Mouse (Mus musculus): ENCODE data around the gene Hps1. TPM values are rescaled to one million over a fixed set of nuclear protein-coding genes. Genes with fewer than 3 reads are reported as not detected.

The Hps1 gene
- polyA plus RNA-seq, 1 experiment from 2014 or later = 44.1 TPM

GRCm38 (mm10) chr19:42725973-42726350, 53.8 kb downstream of the Hps1 start:
- ChIA-PET CTCF (no interaction called here), POLR2A (no interaction called here)
- ATAC-seq = no peak
- H3K27me3 ChIP-seq = no peaks in the 10 kb centered on the region
- no peak for TF ChIP-seq CTCF (IDR thresholded peaks at IDR 0.05)
- no peak for DNase-seq (ENCODE audit: low read depth, low spot score)
- in situ Hi-C loops (cut with MboI; ENCODE audit: low pct_unique_long_range_greater_than_20kb) = no loop called here

- POLR2A ChIA-PET = no interaction called here
- no peak for ATAC-seq
- DNase-seq (ENCODE audit: low read depth, low spot score) = no peak
- CTCF ChIA-PET = no interaction called here
- no peak for TF ChIP-seq CTCF (IDR thresholded peaks at IDR 0.05)
- in situ Hi-C loops (cut with MboI; ENCODE audit: low pct_unique_long_range_greater_than_20kb) = no loop called here
- H3K27me3 ChIP-seq = no peaks in the 10 kb centered on the region
Observed at GRCm38 (mm10) chr19:42725056-42725972, 54.5 kb downstream of the Hps1 start.

DNA sequence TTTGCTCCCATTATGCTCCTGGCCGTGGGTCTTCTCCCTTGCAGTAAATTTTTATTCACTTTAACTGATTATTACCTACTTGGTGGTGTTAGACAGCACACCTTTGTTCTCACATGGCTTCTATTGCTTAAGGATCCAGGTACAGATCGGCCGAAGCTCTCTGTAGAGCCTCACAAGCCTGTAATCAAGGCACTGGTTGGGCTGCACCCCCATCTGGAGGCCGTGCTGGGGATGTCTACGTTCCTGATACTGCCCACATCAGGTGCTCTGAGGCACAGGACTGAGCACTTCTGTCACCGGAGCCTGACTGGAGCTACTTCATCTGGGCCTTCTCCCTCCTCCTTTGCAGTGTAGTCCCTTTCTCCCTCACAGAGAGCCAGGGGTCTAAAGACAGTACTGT, 56.5 kb downstream of the Hps1 start:
- TF ChIP-seq CTCF (IDR thresholded peaks at IDR 0.05) = no peak
- in situ Hi-C loops (cut with MboI; ENCODE audit: low pct_unique_long_range_greater_than_20kb) = no loop called here
- H3K27me3 ChIP-seq = no peaks in the 10 kb centered on the region
- ATAC-seq (no peak), DNase-seq (ENCODE audit: low read depth, low spot score) (no peak)
- POLR2A ChIA-PET = no interaction called here
- CTCF ChIA-PET = interaction anchor here (1.2 to 1.4 kb wide), 2 partner anchors 13 to 20 kb away, joined by 3 read pairs; no protein-coding TSS in a partner anchor

DNA sequence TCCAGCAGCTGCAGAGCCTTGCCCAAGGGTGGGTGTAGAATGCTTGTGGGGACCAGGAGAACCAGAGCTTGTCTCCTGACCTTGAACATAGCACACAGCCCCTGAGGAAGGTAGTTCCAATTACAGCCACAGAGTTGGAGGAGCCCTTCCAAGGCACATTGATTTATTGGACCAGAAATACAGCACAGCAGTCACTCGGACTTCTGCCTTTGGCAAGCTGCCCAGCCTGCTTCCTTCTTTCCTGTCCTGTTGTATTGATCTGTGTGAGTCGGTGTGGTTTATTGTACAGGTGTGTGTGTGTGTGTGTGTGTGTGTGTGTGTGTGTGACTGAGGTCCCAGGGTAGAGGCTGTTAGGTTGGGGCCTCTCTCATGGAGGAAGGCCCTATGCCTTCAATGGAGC, 57.3 kb downstream of the Hps1 start:
- in situ Hi-C loops (cut with MboI; ENCODE audit: low pct_unique_long_range_greater_than_20kb) = no loop called here
- TF ChIP-seq CTCF (IDR thresholded peaks at IDR 0.05) = no peak
- DNase-seq (ENCODE audit: low read depth, low spot score) (no peak), ATAC-seq (no peak)
- no peaks in the 10 kb centered on the region for H3K27me3 ChIP-seq
- ChIA-PET CTCF (interaction anchor here (1.4 kb wide), 1 partner anchor 14 kb away, joined by 3 read pairs; no protein-coding TSS in a partner anchor), POLR2A (no interaction called here)

GRCm38 (mm10) chr19:42718101-42718500, 61.7 kb downstream of the Hps1 start:
- ChIA-PET CTCF (interaction anchor here (1.3 to 1.6 kb wide), 2 partner anchors 26 to 59 kb away, joined by 5 read pairs; no protein-coding TSS in a partner anchor), POLR2A (no interaction called here)
- ATAC-seq = no peak
- DNase-seq (ENCODE audit: low read depth, low spot score) = no peak
- no peak for TF ChIP-seq CTCF (IDR thresholded peaks at IDR 0.05)
- in situ Hi-C loops (cut with MboI; ENCODE audit: low pct_unique_long_range_greater_than_20kb) = no loop called here
- no peaks in the 10 kb centered on the region for H3K27me3 ChIP-seq

DNA sequence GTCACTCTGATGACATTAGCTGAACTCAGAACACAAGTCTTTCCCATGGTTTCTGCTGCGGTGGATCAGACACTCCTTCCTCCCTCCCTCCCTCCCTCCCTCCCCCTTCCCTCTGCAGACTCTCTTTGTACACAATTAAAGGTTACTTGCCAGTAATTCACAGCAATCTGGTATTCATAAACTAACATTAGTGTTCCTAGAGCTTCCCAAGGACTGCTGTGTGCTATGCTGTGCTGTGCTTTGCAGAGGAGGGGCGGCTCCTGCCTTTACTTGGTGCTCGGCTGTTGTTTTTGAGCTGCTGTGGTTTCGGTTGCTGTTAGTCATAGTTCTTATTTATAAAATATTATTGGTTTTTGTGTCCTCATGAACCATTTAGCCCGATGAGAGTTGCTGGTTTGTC, 62.1 kb downstream of the Hps1 start:
- TF ChIP-seq CTCF (IDR thresholded peaks at IDR 0.05) = no peak
- ATAC-seq (no peak), DNase-seq (ENCODE audit: low read depth, low spot score) (no peak)
- ChIA-PET POLR2A (no interaction called here), CTCF (interaction anchor here (1.3 to 1.6 kb wide), 2 partner anchors 27 to 58 kb away, joined by 5 read pairs; no protein-coding TSS in a partner anchor)
- in situ Hi-C loops (cut with MboI; ENCODE audit: low pct_unique_long_range_greater_than_20kb) = no loop called here
- H3K27me3 ChIP-seq = no peaks in the 10 kb centered on the region

DNA sequence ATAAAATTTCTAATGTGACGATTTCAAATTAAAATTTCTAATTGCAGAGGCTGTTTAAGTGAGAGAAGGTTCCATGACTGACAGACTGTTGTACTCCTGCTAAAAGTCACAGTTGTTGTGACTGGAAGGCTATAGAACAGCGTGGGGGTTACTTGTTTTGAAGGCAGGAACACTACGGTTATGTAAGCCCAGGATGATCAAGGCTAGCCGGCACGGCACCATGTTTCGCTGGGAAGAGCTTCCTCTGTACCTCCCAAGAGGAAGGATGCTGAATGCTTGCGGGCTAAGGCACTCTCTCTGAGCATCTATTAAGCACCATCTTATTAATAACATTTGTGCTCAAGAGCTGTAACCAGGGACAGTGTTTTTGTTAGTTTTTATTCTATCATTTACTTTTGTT, 63.3 kb downstream of the Hps1 start:
- no peak for TF ChIP-seq CTCF (IDR thresholded peaks at IDR 0.05)
- no peaks in the 10 kb centered on the region for H3K27me3 ChIP-seq
- DNase-seq (ENCODE audit: low read depth, low spot score) = no peak
- ChIA-PET POLR2A (no interaction called here), CTCF (no interaction called here)
- no peak for ATAC-seq
- in situ Hi-C loops (cut with MboI; ENCODE audit: low pct_unique_long_range_greater_than_20kb) = no loop called here

GRCm38 (mm10) chr19:42713770-42714169, 66.0 kb downstream of the Hps1 start:
- ChIA-PET CTCF (no interaction called here), POLR2A (no interaction called here)
- in situ Hi-C loops (cut with MboI; ENCODE audit: low pct_unique_long_range_greater_than_20kb) = no loop called here
- DNase-seq (ENCODE audit: low read depth, low spot score) (no peak), ATAC-seq (no peak)
- no peaks in the 10 kb centered on the region for H3K27me3 ChIP-seq
- no peak for TF ChIP-seq CTCF (IDR thresholded peaks at IDR 0.05)

Other genes starting within 250 kb of the Hps1 start
- gene Loxl4, start 167.2 kb downstream of the Hps1 start, polyA plus RNA-seq (2021) = 0.08 TPM
- 0.30 TPM for gene Pyroxd2, start 27.2 kb downstream of the Hps1 start, polyA plus RNA-seq (2021)

Measured in Patski (cell line).